Mouse (Mus musculus): ENCODE data around the gene Plekhm3. TPM values are rescaled to one million over a fixed set of nuclear protein-coding genes. Genes with fewer than 3 reads are reported as not detected.

Gene Plekhm3
- polyA plus RNA-seq, 1 experiment from 2014 or later = 4.8 TPM

GRCm38 (mm10) chr1:64843900-64844616 lies 112.6 kb downstream of the Plekhm3 start:
- Histone ChIP-seq H3K4me2 (ENCODE audit: low read length) (no peak overlapping the region), H3K4me1 (ENCODE audit: control insufficient read depth, insufficient read depth, low read length) (peaks cover 4% of the 10 kb centered on the region), H3K9me3 (replicated peaks; ENCODE audit: control insufficient read depth, low read length) (no peaks in the 10 kb centered on the region), H3K27me3 (replicated peaks; ENCODE audit: control insufficient read depth, insufficient read depth, low read length) (no peaks in the 10 kb centered on the region), H3K9ac (ENCODE audit: low read length) (no peak overlapping the region), H3K27ac (ENCODE audit: low read depth, low read length) (no peak overlapping the region), H3K4me3 (ENCODE audit: low read depth, low read length) (no peak overlapping the region), H3K36me3 (ENCODE audit: control insufficient read depth, insufficient read depth, low read length) (no peaks in the 10 kb centered on the region)
- ATAC-seq (no peak), DNase-seq (ENCODE audit: low spot score) (no peak)
- 80% methylated on average over 3 of the region's 3 CpGs for WGBS

DNA sequence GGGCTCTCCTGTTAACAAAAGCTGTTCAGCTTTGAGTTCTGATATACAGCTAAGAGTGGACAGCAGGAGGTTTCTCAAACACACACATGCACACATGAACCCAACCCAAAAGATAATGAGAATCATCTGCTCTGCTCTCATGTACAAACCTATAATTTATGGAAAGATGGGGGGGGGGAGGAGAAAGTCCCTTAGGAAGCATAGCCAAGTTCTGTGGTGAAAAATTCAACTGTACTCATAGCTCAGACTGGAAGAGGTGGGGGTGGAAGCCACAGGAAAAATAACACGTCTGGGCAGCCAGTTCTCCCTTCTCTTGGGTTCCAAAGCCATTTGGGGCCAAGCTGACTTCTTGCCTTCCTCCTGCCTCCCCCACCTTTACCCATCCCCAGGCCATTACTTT lies 115.7 kb downstream of the Plekhm3 start:
- DNase-seq (ENCODE audit: low spot score) (no peak), ATAC-seq (no peak)
- no peak overlapping the region for H3K4me3 ChIP-seq (ENCODE audit: low read depth, low read length)
- no peak overlapping the region for H3K27ac ChIP-seq (ENCODE audit: low read depth, low read length)
- no peaks in the 10 kb centered on the region for H3K9me3 ChIP-seq (replicated peaks; ENCODE audit: control insufficient read depth, low read length)
- H3K4me1 ChIP-seq (ENCODE audit: control insufficient read depth, insufficient read depth, low read length) = no peaks in the 10 kb centered on the region
- H3K27me3 ChIP-seq (replicated peaks; ENCODE audit: control insufficient read depth, insufficient read depth, low read length) = no peaks in the 10 kb centered on the region
- no peaks in the 10 kb centered on the region for H3K36me3 ChIP-seq (ENCODE audit: control insufficient read depth, insufficient read depth, low read length)
- no peak overlapping the region for H3K9ac ChIP-seq (ENCODE audit: low read length)
- no peak overlapping the region for H3K4me2 ChIP-seq (ENCODE audit: low read length)
- 61% methylated on average over 1 of the region's 1 CpGs for WGBS

DNA sequence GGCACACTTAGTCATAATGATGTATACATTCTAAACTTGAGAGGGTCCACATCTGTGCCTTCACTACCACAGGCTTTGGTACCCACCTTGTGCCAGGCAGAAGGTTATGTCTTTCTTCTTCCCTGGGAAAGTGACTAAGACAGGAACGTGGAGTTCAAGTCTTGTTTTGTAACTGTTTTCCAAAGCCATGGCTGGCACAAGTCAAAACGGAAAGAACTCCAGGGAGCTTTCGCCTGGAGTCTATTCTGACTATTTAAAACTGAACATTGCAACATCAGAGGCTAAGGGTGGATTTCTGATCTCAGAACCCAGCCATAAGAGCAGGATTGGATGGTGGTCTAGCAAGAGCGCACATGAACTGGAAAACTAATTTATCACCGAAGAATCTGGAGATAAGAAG lies 120.0 kb downstream of the Plekhm3 start:
- no peak overlapping the region for H3K4me2 ChIP-seq (ENCODE audit: low read length)
- ATAC-seq (no peak), DNase-seq (ENCODE audit: low spot score) (no peak)
- no peaks in the 10 kb centered on the region for H3K9me3 ChIP-seq (replicated peaks; ENCODE audit: control insufficient read depth, low read length)
- H3K4me1 ChIP-seq (ENCODE audit: control insufficient read depth, insufficient read depth, low read length) = no peaks in the 10 kb centered on the region
- H3K9ac ChIP-seq (ENCODE audit: low read length) = no peak overlapping the region
- 90% methylated on average over 5 of the region's 5 CpGs for WGBS
- H3K27ac ChIP-seq (ENCODE audit: low read depth, low read length) = no peak overlapping the region
- no peak overlapping the region for H3K4me3 ChIP-seq (ENCODE audit: low read depth, low read length)
- H3K36me3 ChIP-seq (ENCODE audit: control insufficient read depth, insufficient read depth, low read length) = no peaks in the 10 kb centered on the region
- H3K27me3 ChIP-seq (replicated peaks; ENCODE audit: control insufficient read depth, insufficient read depth, low read length) = no peaks in the 10 kb centered on the region

DNA sequence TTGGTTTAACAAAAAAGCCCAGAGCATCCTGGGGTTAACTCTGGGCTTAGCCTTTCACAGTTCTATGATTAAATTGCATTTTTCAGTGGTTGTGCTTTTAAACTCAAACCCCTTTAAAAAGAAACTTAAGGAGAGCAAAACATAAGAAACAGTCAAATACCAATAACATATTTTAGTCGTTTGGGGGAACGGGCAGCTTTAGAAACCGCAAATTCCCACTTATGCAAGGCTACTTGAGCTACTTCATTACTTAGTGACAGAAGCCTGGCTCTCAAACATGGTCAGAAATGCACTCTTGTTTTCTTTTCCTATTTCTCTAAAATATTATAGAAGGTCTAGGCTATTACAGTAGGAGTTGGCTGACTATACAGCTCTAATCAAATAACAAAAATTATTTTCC lies 120.5 kb downstream of the Plekhm3 start:
- no peak overlapping the region for H3K27ac ChIP-seq (ENCODE audit: low read depth, low read length)
- DNase-seq (ENCODE audit: low spot score) = no peak
- H3K4me1 ChIP-seq (ENCODE audit: control insufficient read depth, insufficient read depth, low read length) = no peaks in the 10 kb centered on the region
- no peaks in the 10 kb centered on the region for H3K9me3 ChIP-seq (replicated peaks; ENCODE audit: control insufficient read depth, low read length)
- ATAC-seq = no peak
- no peak overlapping the region for H3K4me2 ChIP-seq (ENCODE audit: low read length)
- no peaks in the 10 kb centered on the region for H3K36me3 ChIP-seq (ENCODE audit: control insufficient read depth, insufficient read depth, low read length)
- 35% methylated on average over 3 of the region's 3 CpGs for WGBS
- no peak overlapping the region for H3K9ac ChIP-seq (ENCODE audit: low read length)
- H3K27me3 ChIP-seq (replicated peaks; ENCODE audit: control insufficient read depth, insufficient read depth, low read length) = no peaks in the 10 kb centered on the region
- no peak overlapping the region for H3K4me3 ChIP-seq (ENCODE audit: low read depth, low read length)

GRCm38 (mm10) chr1:64831552-64831951 lies 125.1 kb downstream of the Plekhm3 start:
- no peaks in the 10 kb centered on the region for H3K9me3 ChIP-seq (replicated peaks; ENCODE audit: control insufficient read depth, low read length)
- no peak overlapping the region for H3K4me3 ChIP-seq (ENCODE audit: low read depth, low read length)
- no peak overlapping the region for H3K27ac ChIP-seq (ENCODE audit: low read depth, low read length)
- WGBS = 73% methylated on average over 2 of the region's 2 CpGs
- ATAC-seq (no peak), DNase-seq (ENCODE audit: low spot score) (no peak)
- no peaks in the 10 kb centered on the region for H3K27me3 ChIP-seq (replicated peaks; ENCODE audit: control insufficient read depth, insufficient read depth, low read length)
- H3K4me1 ChIP-seq (ENCODE audit: control insufficient read depth, insufficient read depth, low read length) = no peaks in the 10 kb centered on the region
- no peaks in the 10 kb centered on the region for H3K36me3 ChIP-seq (ENCODE audit: control insufficient read depth, insufficient read depth, low read length)
- no peak overlapping the region for H3K4me2 ChIP-seq (ENCODE audit: low read length)
- no peak overlapping the region for H3K9ac ChIP-seq (ENCODE audit: low read length)

DNA sequence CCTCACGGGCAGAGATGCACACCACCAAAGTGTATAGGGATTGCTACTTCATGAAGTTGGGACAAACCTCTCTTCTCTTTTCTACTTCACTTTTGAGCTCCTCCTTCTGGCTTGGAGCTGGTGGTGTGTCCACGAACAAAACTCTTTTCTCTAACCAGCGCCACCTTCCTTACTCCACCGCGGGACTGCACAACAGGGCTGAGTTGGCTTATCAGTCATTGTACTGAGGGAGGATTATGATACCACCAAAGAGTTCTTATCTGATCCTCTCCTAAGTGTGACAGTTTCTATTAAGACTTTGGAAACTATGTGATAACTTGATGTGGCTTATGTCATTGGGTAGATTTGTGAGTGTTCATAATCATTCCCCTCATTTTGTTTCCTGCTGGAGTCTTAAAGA lies 129.2 kb downstream of the Plekhm3 start:
- WGBS = 77% methylated on average over 5 of the region's 5 CpGs
- Histone ChIP-seq H3K27ac (ENCODE audit: low read depth, low read length) (no peak overlapping the region), H3K4me3 (ENCODE audit: low read depth, low read length) (no peak overlapping the region), H3K4me2 (ENCODE audit: low read length) (no peak overlapping the region), H3K9me3 (replicated peaks; ENCODE audit: control insufficient read depth, low read length) (no peaks in the 10 kb centered on the region), H3K4me1 (ENCODE audit: control insufficient read depth, insufficient read depth, low read length) (no peaks in the 10 kb centered on the region), H3K36me3 (ENCODE audit: control insufficient read depth, insufficient read depth, low read length) (no peaks in the 10 kb centered on the region), H3K27me3 (replicated peaks; ENCODE audit: control insufficient read depth, insufficient read depth, low read length) (no peaks in the 10 kb centered on the region), H3K9ac (ENCODE audit: low read length) (no peak overlapping the region)
- ATAC-seq (no peak), DNase-seq (ENCODE audit: low spot score) (no peak)

- H3K4me3 ChIP-seq (ENCODE audit: low read depth, low read length) = no peak overlapping the region
- ATAC-seq (no peak), DNase-seq (ENCODE audit: low spot score) (no peak)
- 94% methylated on average over 6 of the region's 6 CpGs for WGBS
- H3K4me2 ChIP-seq (ENCODE audit: low read length) = no peak overlapping the region
- no peaks in the 10 kb centered on the region for H3K36me3 ChIP-seq (ENCODE audit: control insufficient read depth, insufficient read depth, low read length)
- H3K9me3 ChIP-seq (replicated peaks; ENCODE audit: control insufficient read depth, low read length) = no peaks in the 10 kb centered on the region
- H3K9ac ChIP-seq (ENCODE audit: low read length) = no peak overlapping the region
- H3K27me3 ChIP-seq (replicated peaks; ENCODE audit: control insufficient read depth, insufficient read depth, low read length) = no peaks in the 10 kb centered on the region
- no peak overlapping the region for H3K27ac ChIP-seq (ENCODE audit: low read depth, low read length)
- H3K4me1 ChIP-seq (ENCODE audit: control insufficient read depth, insufficient read depth, low read length) = no peaks in the 10 kb centered on the region
These were observed 130.1 kb downstream of the Plekhm3 start for GRCm38 (mm10) chr1:64826348-64827103.

DNA sequence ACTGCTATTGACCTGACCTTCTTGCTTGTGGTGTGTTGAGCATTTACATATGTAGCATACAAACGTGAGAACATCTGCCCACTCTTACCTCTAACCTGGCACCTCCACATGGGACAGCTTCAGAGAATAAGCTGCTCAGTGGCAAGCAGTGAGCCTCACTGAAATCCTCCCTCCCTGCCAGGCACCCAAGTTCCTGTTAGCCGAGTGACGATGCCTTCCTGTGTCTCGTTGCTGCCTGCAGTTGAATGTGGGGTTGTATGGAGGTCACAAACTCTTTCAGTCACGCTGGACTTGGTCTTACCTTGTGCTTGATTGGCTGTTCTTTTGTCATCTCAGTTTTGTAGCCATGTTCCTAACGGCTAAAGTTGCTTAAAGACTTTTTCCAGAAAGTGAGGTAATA lies 133.1 kb downstream of the Plekhm3 start:
- DNase-seq (ENCODE audit: low spot score) (no peak), ATAC-seq (no peak)
- Histone ChIP-seq H3K4me1 (ENCODE audit: control insufficient read depth, insufficient read depth, low read length) (no peaks in the 10 kb centered on the region), H3K27me3 (replicated peaks; ENCODE audit: control insufficient read depth, insufficient read depth, low read length) (no peaks in the 10 kb centered on the region), H3K36me3 (ENCODE audit: control insufficient read depth, insufficient read depth, low read length) (no peaks in the 10 kb centered on the region), H3K9me3 (replicated peaks; ENCODE audit: control insufficient read depth, low read length) (no peaks in the 10 kb centered on the region), H3K4me2 (ENCODE audit: low read length) (no peak overlapping the region), H3K27ac (ENCODE audit: low read depth, low read length) (no peak overlapping the region), H3K4me3 (ENCODE audit: low read depth, low read length) (no peak overlapping the region), H3K9ac (ENCODE audit: low read length) (no peak overlapping the region)
- WGBS = 81% methylated on average over 6 of the region's 6 CpGs

DNA sequence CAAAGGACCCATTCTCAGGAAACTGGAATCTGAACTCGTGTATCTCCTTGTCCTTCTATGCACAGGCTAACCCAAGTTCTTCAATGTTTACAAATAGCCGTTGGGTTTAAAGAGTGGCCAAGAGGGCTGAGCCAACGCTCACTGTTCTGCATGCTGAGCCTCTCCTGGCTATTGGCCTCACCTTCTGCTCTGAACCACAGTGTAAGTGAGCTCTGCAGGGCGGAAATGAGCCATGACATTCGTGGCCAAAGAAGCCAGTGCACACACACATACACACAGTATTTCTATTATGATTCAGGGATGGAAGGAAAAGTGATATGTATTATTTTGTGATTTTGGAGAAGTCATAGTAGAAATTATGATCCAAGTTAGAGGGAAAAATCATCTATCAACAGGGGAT lies 138.9 kb downstream of the Plekhm3 start:
- WGBS = 88% methylated on average over 5 of the region's 5 CpGs
- H3K27ac ChIP-seq (ENCODE audit: low read depth, low read length) = no peak overlapping the region
- ATAC-seq (no peak), DNase-seq (ENCODE audit: low spot score) (no peak)
- H3K4me2 ChIP-seq (ENCODE audit: low read length) = no peak overlapping the region
- H3K9ac ChIP-seq (ENCODE audit: low read length) = no peak overlapping the region
- H3K4me1 ChIP-seq (ENCODE audit: control insufficient read depth, insufficient read depth, low read length) = no peaks in the 10 kb centered on the region
- H3K4me3 ChIP-seq (ENCODE audit: low read depth, low read length) = no peak overlapping the region
- H3K36me3 ChIP-seq (ENCODE audit: control insufficient read depth, insufficient read depth, low read length) = no peaks in the 10 kb centered on the region
- no peaks in the 10 kb centered on the region for H3K27me3 ChIP-seq (replicated peaks; ENCODE audit: control insufficient read depth, insufficient read depth, low read length)
- no peaks in the 10 kb centered on the region for H3K9me3 ChIP-seq (replicated peaks; ENCODE audit: control insufficient read depth, low read length)
